Mouse (Mus musculus) CH12.LX (cell line): ENCODE data around the gene Appbp2. TPM values are rescaled to one million over a fixed set of nuclear protein-coding genes. Genes with fewer than 3 reads are reported as not detected.

Source experiments
- DNase-seq: peaks from one replicate; pipeline ENCODE4 v3.0.0-alpha.2; 2013; ENCODE audit errors: extremely low read depth
- H3K27ac ChIP-seq: 2 replicates; pipeline ENCODE4 v1.5.1; 2012; ENCODE audit warnings: low read depth, mild to moderate bottlenecking, control low read depth, moderate library complexity; ENCODE audit not compliant: insufficient read depth
- H3K27me3 ChIP-seq: replicated peaks from 2 replicates; pipeline ENCODE3; 2012; ENCODE audit warnings: inconsistent platforms
- H3K36me3 ChIP-seq, 2 experiments: replicated peaks in 1 of 2; 2 replicates each; pipeline versions ENCODE3 to v1.6.1; 2012; ENCODE audit warnings: inconsistent platforms in 1 of 2, low read length in 1 of 2, mild to moderate bottlenecking in 1 of 2, mixed read lengths in 1 of 2, moderate library complexity in 1 of 2; ENCODE audit not compliant: control insufficient read depth in 1 of 2, insufficient read depth in 1 of 2
- H3K4me1 ChIP-seq, 2 experiments: 2 replicates each; pipeline ENCODE4 v1.6.1; 2012; ENCODE audit warnings: inconsistent platforms in 1 of 2, moderate library complexity in 1 of 2; ENCODE audit not compliant: insufficient read depth in 2 of 2, control insufficient read depth in 1 of 2
- H3K4me2 ChIP-seq: 2 replicates; pipeline ENCODE4 v1.6.1; 2012; ENCODE audit warnings: low read depth, mild to moderate bottlenecking, control low read depth; ENCODE audit not compliant: poor library complexity, insufficient read depth, severe bottlenecking
- H3K4me3 ChIP-seq, 3 experiments: fragments of 150-350 bp in 1 of 3; sonication (generic) in 1 of 3; replicated peaks in 1 of 3; 2 replicates each; pipeline versions ENCODE3 to v1.5.1; 2011 to 2012; ENCODE audit warnings: low read depth in 2 of 3, low read length in 2 of 3, mild to moderate bottlenecking in 2 of 3, moderate library complexity in 2 of 3, control low read depth in 1 of 3, improper control_type of control experiment in 1 of 3, inconsistent platforms in 1 of 3, mixed read lengths in 1 of 3; ENCODE audit not compliant: poor library complexity in 1 of 3
- H3K79me2 ChIP-seq: replicated peaks from 2 replicates; pipeline ENCODE4 v1.6.1; 2012; ENCODE audit warnings: mild to moderate bottlenecking, moderate library complexity; ENCODE audit not compliant: control insufficient read depth, poor library complexity, insufficient read depth, severe bottlenecking; ENCODE audit errors: extremely low read depth
- H3K9ac ChIP-seq: 2 replicates; pipeline ENCODE4 v1.6.1; 2012; ENCODE audit warnings: low read depth, mild to moderate bottlenecking, control low read depth, moderate library complexity; ENCODE audit not compliant: insufficient read depth
- H3K9me3 ChIP-seq: replicated peaks from 2 replicates; pipeline ENCODE3; 2012; ENCODE audit warnings: low read length, inconsistent platforms, mixed read lengths
- BHLHE40 ChIP-seq: IDR thresholded peaks from 2 replicates; pipeline ENCODE4 v1.6.1; 2011; ENCODE audit warnings: mild to moderate bottlenecking, low read depth, low read length, improper control_type of control experiment
- CHD1 ChIP-seq: IDR thresholded peaks from 2 replicates; pipeline ENCODE4 v1.6.1; 2012; ENCODE audit warnings: low read depth, low read length, improper control_type of control experiment, inconsistent platforms
- CTCF ChIP-seq, 2 experiments: IDR thresholded peaks in 1 of 2; conservative IDR thresholded peaks in 1 of 2; 2 replicates each; pipeline ENCODE4 v1.5.1; 2011 to 2012; ENCODE audit warnings: low read depth in 2 of 2, low read length in 2 of 2, improper control_type of control experiment in 1 of 2, inconsistent platforms in 1 of 2, mild to moderate bottlenecking in 1 of 2, moderate library complexity in 1 of 2
- E2F4 ChIP-seq: IDR thresholded peaks from 2 replicates; pipeline ENCODE4 v1.6.1; 2011; ENCODE audit warnings: low read depth, low read length, improper control_type of control experiment; ENCODE audit not compliant: insufficient replicate concordance
- ELF1 ChIP-seq: IDR thresholded peaks from 2 replicates; pipeline ENCODE4 v1.6.1; 2014; ENCODE audit warnings: low read depth, mild to moderate bottlenecking, inconsistent platforms, low read length, improper control_type of control experiment
- EP300 ChIP-seq: IDR thresholded peaks from 2 replicates; pipeline ENCODE4 v1.6.1; 2011; ENCODE audit warnings: low read length, improper control_type of control experiment
- ETS1 ChIP-seq: conservative IDR thresholded peaks from 2 replicates; pipeline ENCODE4 v1.6.1; 2012; ENCODE audit warnings: low read depth, mild to moderate bottlenecking, inconsistent platforms, low read length, improper control_type of control experiment, moderate library complexity
- HCFC1 ChIP-seq: IDR thresholded peaks from 2 replicates; pipeline ENCODE4 v1.6.1; 2012; ENCODE audit warnings: low read depth, mild to moderate bottlenecking, inconsistent platforms, low read length, improper control_type of control experiment
- IRF4 ChIP-seq: IDR thresholded peaks from 2 replicates; pipeline ENCODE4 v1.6.1; 2014; ENCODE audit warnings: low read depth, mild to moderate bottlenecking, inconsistent platforms, low read length, improper control_type of control experiment
- JUN ChIP-seq: IDR thresholded peaks from 2 replicates; pipeline ENCODE4 v1.6.1; 2011; ENCODE audit warnings: low read depth, mild to moderate bottlenecking, low read length, improper control_type of control experiment, moderate library complexity; ENCODE audit not compliant: insufficient read depth
- JUND ChIP-seq: conservative IDR thresholded peaks from 2 replicates; pipeline ENCODE4 v1.6.1; 2011; ENCODE audit warnings: low read depth, low read length, improper control_type of control experiment
- KAT2A ChIP-seq: IDR thresholded peaks from 2 replicates; pipeline ENCODE4 v1.6.1; 2012; ENCODE audit warnings: low read length, improper control_type of control experiment, inconsistent platforms; ENCODE audit not compliant: insufficient replicate concordance
- MAX ChIP-seq: IDR thresholded peaks from 2 replicates; pipeline ENCODE4 v1.6.1; 2011; ENCODE audit warnings: low read length, improper control_type of control experiment
- NRF1 ChIP-seq: IDR thresholded peaks from 2 replicates; pipeline ENCODE4 v1.6.1; 2014; ENCODE audit warnings: low read depth, mild to moderate bottlenecking, inconsistent platforms, low read length, improper control_type of control experiment, moderate library complexity
- PAX5 ChIP-seq: IDR thresholded peaks from 2 replicates; pipeline ENCODE4 v1.6.1; 2012; ENCODE audit warnings: low read length, inconsistent platforms, mixed read lengths
- POLR2A ChIP-seq: IDR thresholded peaks from 2 replicates; pipeline ENCODE4 v1.6.1; 2011; ENCODE audit warnings: low read depth, mild to moderate bottlenecking, improper control_type of control experiment, low read length
- POLR2AphosphoS2 ChIP-seq: IDR thresholded peaks from 2 replicates; pipeline ENCODE4 v1.6.1; 2011; ENCODE audit warnings: low read depth, low read length, improper control_type of control experiment
- RAD21 ChIP-seq: IDR thresholded peaks from 2 replicates; pipeline ENCODE4 v1.6.1; 2011; ENCODE audit warnings: low read depth, mild to moderate bottlenecking, low read length, improper control_type of control experiment, moderate library complexity
- RCOR1 ChIP-seq: conservative IDR thresholded peaks from 2 replicates; pipeline ENCODE4 v1.6.1; 2012; ENCODE audit warnings: low read depth, mild to moderate bottlenecking, inconsistent platforms, low read length, improper control_type of control experiment
- SIN3A ChIP-seq: IDR thresholded peaks from 2 replicates; pipeline ENCODE4 v1.6.1; 2012; ENCODE audit warnings: low read length, improper control_type of control experiment, inconsistent platforms
- SMC3 ChIP-seq: IDR thresholded peaks from 2 replicates; pipeline ENCODE4 v1.6.1; 2011; ENCODE audit warnings: low read depth, low read length, improper control_type of control experiment
- TBP ChIP-seq: conservative IDR thresholded peaks from 2 replicates; pipeline ENCODE4 v1.6.1; 2011; ENCODE audit warnings: low read depth, low read length, improper control_type of control experiment
- TCF12 ChIP-seq: IDR thresholded peaks from 2 replicates; pipeline ENCODE4 v1.6.1; 2014; ENCODE audit warnings: low read depth, mild to moderate bottlenecking, inconsistent platforms, low read length, improper control_type of control experiment
- UBTF ChIP-seq: IDR thresholded peaks from 2 replicates; pipeline ENCODE4 v1.6.1; 2012; ENCODE audit warnings: low read depth, mild to moderate bottlenecking, inconsistent platforms, low read length, improper control_type of control experiment, moderate library complexity
- USF2 ChIP-seq: conservative IDR thresholded peaks from 2 replicates; pipeline ENCODE4 v1.6.1; 2011; ENCODE audit warnings: low read depth, low read length, improper control_type of control experiment
- ZC3H11A ChIP-seq: IDR thresholded peaks from 2 replicates; pipeline ENCODE4 v1.6.1; 2012; ENCODE audit warnings: low read depth, mild to moderate bottlenecking, inconsistent platforms, low read length, improper control_type of control experiment
- ZNF384 ChIP-seq: IDR thresholded peaks from 2 replicates; pipeline ENCODE4 v1.6.1; 2012; ENCODE audit warnings: low read depth, low read length, improper control_type of control experiment, inconsistent platforms
- dilution Hi-C: fragments of 300-500 bp; cut with MboI; formaldehyde crosslinking; loops from 2 replicates; pipeline ENCODE4 v1.14.3; 2020; ENCODE audit warnings: low sequenced_read_pairs; ENCODE audit not compliant: extremely low pct_unique_long_range_greater_than_20kb, extremely low pct_ligation_motif_present
- in situ Hi-C: fragments of 300-500 bp; cut with MboI; formaldehyde crosslinking; loops from 3 replicates; pipeline ENCODE4 v1.14.3; 2019; ENCODE audit warnings: low sequenced_read_pairs, low pct_ligation_motif_present, low pct_unique_long_range_greater_than_20kb, mixed read lengths
- polyA plus RNA-seq: library from polyadenylated mRNA; unstranded; fragments of >175 nt; gene quantifications from 2 replicates; pipeline ENCODE4 v1.2.1, GENCODE M21; 2012; ENCODE audit warnings: low read depth; ENCODE audit not compliant: insufficient read length
- total RNA-seq, 2 experiments: library from RNA; depleted of rRNA; stranded (reverse); fragments of 300-350 nt in 1 of 2; fragments of >200 nt in 1 of 2; gene quantifications; 2 replicates each; pipeline ENCODE4 v1.2.3; 2012 to 2014

The Appbp2 gene
- total and polyA plus RNA-seq, 3 experiments = 31.1 to 37.4 (median 36.6) TPM

- H3K4me1 ChIP-seq = no peaks in the 10 kb centered on the region
- no peaks in the 10 kb centered on the region for H3K79me2 ChIP-seq
- no peak overlapping the region for H3K4me2 ChIP-seq
- TF ChIP-seq TCF12 (no peak), PAX5 (no peak), HCFC1 (no peak), SIN3A (no peak), BHLHE40 (no peak), CHD1 (no peak), SMC3 (no peak), ZC3H11A (no peak), E2F4 (no peak), EP300 (no peak), IRF4 (no peak), KAT2A (no peak), UBTF (no peak)
- no peak overlapping the region for H3K27ac ChIP-seq
- DNase-seq = no peak
- no peaks in the 10 kb centered on the region for H3K9me3 ChIP-seq
- H3K36me3 ChIP-seq = no peaks in the 10 kb centered on the region
- no peak overlapping the region for H3K9ac ChIP-seq
- no peak overlapping the region for H3K4me3 ChIP-seq
- dilution Hi-C loops (no loop called here), in situ Hi-C loops (no loop called here)
- no peaks in the 10 kb centered on the region for H3K27me3 ChIP-seq
Measured at GRCm38 (mm10) chr11:85157301-85157700, 77.6 kb downstream of the Appbp2 start.

- no peak for DNase-seq
- dilution Hi-C loops = no loop called here
- no peaks in the 10 kb centered on the region for H3K36me3 ChIP-seq
- H3K4me2 ChIP-seq = no peak overlapping the region
- H3K4me3 ChIP-seq = no peak overlapping the region
- H3K4me1 ChIP-seq = no peaks in the 10 kb centered on the region
- TF ChIP-seq KAT2A (no peak), PAX5 (no peak), JUND (no peak), ZNF384 (no peak), NRF1 (no peak), TBP (no peak), ETS1 (no peak), MAX (no peak), RCOR1 (no peak), TCF12 (no peak), JUN (no peak), USF2 (no peak), UBTF (no peak), CTCF (conservative IDR thresholded peaks at IDR 0.05 in 1 of 2, IDR thresholded peaks at IDR 0.05 in 1 of 2; ENCODE audit: low read depth in 2 of 2, low read length in 2 of 2) (no peak), POLR2AphosphoS2 (no peak), ELF1 (no peak), POLR2A (no peak), RAD21 (no peak)
- H3K79me2 ChIP-seq = no peaks in the 10 kb centered on the region
- no peak overlapping the region for H3K27ac ChIP-seq
- in situ Hi-C loops = no loop called here
- H3K9ac ChIP-seq = no peak overlapping the region
- no peaks in the 10 kb centered on the region for H3K9me3 ChIP-seq
- H3K27me3 ChIP-seq = no peaks in the 10 kb centered on the region
Measured at GRCm38 (mm10) chr11:85152256-85152930, 82.5 kb downstream of the Appbp2 start.
